Mouse (Mus musculus) lung, postnatal 36 days (tissue): ENCODE measurements at regions not wholly inside any gene's neighbourhood (a gene's known extent, or its start where the extent isn't known, plus 50 kb on each side); places are given as distances from the start of the nearest gene placed in this dataset.

Experiments used
- DNase-seq: peaks from one replicate; pipeline ENCODE4 v3.0.0; 2022; ENCODE audit warnings: mixed read lengths

DNA sequence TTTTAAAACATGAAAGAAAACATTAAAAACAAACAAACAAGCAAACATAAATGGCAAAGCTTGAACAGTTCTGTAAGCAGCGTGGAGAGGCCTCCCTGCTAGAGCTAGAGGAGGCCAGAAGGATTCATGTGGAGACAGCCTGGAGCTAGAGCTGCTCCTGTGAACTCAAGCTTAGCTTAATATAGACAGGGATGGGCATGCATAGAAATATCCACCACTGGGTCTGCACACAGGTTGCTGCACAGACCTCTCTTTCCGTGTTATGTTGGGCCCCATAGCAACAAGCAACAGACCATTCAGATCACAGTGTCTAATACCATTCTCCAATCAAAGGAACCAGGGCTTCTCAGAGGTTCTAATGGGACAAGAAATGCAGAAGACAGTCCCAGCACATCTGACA, 122.9 kb upstream of the Magi3 start:
- DNase-seq = no peak

DNA sequence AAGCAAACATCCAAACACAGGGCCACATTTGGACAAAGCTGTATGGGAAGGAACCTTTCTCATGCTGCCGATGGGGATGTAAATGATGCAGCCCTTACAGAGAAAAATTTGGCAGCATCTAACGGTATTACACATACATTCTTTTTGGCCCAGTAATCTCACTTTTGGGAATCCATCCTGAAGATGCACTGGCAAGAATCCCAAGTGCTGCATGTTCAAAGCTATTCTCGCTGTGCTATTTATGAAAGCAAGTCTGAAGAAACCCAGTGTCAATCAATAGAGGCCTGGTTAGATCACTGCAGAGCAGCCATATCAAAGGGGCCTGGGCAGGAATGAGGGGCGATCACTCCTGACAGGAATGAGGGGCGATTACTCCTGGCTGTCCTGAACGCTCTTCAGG, 122.0 kb upstream of the Magi3 start:
- DNase-seq = no peak

DNA sequence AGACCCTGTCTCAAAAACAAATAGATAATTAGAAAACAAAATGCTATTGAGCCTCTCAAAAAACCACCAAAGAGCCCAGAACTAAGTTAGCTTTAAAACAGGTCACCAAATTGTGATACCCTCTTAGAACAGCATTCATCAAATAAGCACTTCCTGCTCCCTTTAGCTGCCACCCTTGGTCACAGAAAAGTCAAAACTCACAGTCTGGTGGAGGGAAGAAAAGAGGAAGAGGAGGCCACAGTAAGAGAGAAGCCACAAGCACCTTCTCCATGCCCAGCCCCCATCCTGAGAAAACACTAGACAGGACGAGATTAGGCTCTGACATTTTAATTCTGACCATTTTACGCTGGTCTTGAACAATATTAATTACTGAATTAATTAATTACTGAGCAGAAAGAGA, 120.2 kb upstream of the Magi3 start:
- no peak for DNase-seq

DNA sequence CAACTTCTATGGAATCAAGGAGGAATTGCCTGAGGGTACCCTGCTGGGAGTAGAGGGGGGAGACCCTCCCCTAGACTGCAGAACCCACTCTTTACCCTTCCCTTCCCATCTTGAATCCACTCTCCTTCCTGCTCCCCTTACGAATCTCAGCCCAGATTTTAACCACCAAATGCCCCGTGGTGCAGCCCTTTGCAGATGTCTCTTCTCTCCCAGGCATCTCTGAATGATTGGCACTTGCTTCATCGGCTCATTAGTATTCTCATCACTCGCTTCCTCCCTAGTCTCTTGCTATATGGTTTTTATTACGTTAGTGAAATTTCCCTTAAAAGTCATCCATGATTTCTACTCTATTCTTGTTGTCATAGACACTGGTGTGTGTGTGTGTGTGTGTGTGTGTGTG, 116.7 kb upstream of the Magi3 start:
- DNase-seq = no peak

DNA sequence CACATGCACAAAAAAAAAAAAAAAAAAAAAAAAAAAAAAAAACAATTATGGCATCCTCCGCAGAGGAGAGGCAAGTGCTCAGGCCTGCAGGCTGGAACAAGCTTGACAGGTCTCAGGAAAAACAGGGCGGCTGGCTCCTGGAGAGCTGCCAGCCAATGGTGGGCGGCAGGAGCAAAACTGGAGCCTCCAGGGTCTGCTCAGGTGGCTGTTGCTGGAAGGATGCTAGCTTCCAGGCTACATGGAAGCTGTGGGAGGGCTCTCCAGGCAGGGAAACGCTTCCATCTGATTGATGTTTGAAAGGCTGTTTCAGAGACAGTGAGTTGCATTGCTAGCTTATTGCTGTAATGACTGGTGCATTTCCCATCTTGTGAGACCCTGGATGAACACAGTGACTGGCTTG, 116.1 kb upstream of the Magi3 start:
- no peak for DNase-seq

DNA sequence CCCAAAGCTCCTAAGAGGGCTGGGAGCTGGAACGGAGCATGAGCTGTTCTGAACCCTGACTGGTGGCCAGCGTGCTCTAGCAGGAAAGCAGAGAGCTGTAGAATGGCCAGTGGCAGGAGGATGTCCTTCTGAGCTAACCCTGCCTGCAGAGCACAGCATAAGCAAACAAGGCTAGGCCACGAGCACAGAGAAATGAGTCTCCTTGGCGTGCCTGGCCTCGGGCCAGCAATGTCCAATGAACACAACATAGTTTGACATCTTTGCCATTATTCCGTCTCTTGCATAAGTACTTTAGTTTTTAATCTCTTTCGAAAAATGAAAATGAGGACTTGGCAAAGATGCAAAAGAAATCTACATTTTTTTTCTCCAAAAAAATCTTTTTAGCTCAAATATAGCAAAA, 114.6 kb upstream of the Magi3 start:
- no peak for DNase-seq

DNA sequence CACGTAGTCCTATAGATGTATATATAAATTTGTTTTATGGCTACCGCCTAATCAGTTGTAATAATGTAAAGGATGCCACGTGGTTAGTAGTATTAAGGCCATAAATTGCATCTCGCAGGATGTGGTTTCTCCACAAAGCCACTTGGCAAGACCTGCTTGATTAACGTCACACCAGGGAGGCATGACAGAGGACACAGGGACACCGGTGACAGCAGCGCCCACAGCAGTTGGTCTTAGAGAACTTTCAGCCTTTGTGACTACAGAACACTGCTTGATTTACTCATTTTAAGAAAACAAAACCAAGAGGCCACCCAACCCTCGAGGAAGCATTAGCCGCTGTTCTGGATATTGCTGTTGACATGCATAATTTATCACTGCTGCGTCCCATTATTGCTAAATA, 113.2 kb upstream of the Magi3 start:
- no peak for DNase-seq

DNA sequence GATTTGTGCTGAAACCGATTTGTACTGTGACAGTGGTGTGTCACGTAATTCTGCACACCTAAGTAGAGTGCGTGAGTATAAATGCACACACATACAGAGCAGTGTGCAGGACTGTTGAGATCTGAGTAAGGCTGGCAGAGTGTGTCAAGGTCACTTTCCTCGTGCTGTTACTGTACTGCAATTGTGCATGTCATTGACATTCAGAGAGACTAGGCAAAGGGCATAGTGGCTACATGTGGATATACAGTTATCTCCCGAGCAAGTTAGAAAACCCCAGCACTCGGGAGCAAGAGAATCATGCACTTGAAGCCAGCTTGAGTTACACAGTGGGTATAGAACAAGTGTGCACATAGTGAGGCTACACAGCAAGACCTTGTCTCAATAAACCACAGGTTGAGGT, 110.5 kb upstream of the Magi3 start:
- DNase-seq = no peak

DNA sequence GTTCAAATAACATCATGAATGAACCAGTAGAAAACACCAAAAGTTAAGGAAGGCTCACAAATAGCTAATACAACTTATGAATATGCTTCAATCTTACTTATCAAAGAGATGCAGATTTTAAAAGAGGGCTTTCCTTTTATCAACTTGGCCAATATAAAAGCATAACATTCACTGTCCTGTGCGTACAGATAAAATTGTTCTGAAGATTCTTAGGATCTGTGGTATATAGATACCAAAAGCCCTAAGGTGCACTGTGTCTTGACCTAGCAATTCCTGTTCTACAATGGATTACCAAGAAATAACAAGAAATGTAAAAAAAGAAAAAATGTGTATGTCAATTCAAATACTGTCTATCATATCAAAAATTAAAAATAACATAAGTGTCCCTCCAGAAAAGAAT, 107.7 kb upstream of the Magi3 start:
- no peak for DNase-seq

DNA sequence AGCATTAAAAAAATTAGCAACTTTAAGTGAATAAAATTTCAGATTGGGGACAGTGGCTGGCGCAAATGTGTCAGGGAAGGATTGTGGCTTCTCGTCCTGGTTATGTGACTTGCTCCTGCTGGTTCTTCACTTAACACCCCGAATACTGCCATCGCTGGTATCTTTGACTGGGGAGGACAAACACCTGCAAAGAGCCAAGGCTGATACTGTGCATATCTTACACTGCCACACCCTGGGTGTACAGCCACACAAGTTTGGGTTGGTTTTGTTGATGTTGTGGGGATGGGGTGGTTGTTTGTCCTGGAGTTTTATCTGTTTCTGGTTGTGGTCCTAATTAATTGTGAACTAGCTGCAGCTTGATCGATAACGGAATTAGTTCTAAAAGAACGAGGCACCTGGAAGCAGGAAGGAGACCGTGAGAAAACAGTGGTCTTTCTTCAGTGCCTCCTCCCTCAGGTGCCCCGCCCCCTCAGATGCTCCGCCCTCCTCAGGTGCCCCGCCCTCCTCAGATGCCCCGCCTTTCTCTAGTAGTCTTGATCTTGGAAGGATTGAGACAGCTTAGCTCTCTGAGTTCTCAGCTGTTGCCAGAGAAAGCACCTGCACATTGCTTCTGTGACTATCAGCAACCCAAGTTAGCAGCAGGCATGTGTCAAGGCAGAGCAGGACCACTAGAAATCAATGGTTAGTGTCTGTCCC, 107.0 kb upstream of the Magi3 start:
- no peak for DNase-seq

DNA sequence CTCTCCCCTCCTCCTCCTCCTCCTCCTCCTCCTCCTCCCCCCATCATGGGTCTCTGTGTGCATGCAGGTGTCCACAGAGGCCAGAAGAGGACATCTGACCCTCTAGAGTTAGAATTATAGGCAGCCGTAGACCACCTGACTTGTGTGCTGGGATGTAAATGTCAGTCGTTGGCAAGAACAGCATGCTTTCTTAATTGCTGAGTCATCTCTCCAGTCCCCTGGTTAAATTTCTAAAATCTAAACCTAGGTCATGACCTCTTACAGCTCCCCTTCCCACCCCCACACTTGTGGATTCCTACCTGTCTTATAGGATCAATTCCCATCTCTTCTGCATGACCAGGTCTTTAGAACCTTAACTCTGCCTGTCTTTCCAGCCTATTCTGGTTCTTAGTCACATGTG, 102.4 kb upstream of the Magi3 start:
- no peak for DNase-seq

DNA sequence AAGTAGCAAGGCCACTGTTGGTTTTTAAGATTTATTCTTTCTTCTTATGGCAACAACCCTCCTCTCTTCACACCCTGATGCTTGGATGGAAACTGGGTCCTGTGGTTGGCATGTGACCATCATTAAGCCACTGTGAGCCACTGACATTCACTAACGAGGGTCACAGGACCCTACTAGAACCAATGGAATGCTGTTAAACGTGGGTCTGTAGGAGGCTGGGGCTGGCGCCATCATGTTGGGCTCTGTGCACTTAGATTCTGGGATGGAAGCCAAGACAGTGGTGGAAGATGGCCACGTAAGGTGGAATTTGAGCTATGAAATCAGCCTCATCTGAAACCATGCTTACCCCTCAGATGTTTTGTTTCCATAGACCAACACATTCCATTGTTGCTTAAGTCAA, 100.2 kb upstream of the Magi3 start:
- peak; percentile 41 for DNase-seq

DNA sequence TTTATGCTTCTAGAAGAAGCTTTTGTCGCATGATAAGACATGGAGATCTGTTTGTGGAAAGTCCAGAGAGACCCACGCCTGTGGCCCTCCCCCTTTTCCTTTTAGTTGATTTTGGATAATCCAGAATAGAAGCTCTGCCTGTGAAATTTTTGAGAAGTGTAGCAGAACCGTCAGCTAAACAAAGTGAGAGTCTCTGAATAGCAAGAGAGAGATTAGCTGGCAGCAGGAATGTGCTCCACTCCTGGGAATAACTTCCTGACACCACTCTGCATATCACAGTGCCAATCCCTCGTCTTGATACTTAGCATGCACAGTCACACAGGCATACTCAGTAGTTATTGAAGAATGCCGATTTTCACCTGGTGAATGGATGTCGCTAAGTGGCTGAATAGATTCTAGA, 99.2 kb upstream of the Magi3 start:
- DNase-seq = peak; percentile 56

DNA sequence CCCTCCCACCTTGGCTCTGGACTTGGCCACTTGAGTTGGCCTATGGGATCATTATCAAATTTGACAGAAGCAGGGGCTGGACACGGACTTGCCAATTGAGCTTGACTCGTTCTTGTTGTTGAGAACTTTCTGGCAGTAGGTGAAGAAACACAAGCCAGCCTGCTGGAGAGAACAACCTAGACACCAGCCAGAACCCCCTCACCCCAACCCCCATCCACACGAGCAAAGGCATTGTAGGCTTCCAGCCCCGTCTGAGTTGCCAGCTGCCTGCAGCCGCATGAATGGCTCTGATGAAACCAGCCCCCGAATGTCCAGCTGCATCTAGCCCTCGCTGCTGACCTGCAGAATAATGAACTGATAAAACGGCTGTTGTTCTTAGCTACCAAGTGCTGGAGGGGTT, 98.7 kb upstream of the Magi3 start:
- peak; percentile 49 for DNase-seq

DNA sequence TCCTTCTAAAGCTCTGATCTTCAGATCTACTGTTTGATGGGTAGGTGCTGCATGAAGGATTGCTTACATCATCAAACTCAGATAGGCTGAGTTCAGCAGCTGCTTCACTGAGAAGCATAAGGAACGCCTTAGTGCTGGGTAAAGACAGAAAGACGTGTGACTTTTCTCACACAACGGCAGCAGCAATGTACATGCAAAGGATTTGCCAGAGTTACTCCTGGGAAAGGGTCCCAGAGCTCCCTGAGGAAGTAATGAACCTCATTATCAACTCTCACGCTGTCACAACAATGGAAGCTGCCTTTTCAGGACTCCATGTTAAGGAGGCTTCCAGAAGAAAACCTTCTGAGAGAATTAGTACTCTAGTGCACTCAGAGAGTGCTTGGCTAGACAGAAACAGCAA, 97.4 kb upstream of the Magi3 start:
- no peak for DNase-seq

DNA sequence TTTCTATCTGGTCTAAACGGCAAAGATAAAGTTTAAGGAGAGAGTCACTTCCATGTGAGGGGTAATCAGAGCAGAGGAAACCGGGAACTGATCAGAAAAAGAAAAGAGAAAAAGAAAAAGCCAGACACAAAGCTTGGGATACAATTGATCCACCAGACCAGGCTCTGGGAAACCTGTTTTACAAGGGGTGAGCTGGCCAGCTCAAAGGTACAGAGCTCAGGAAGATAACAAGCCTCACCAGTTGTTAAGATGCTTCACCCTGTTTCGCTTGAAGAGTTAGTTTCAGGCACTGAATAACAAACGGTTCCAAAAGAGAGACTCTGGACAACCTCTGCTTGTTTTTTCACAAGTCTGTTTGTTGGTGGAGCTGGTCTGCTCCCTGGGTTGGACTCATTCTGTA, 92.9 kb upstream of the Magi3 start:
- no peak for DNase-seq

DNA sequence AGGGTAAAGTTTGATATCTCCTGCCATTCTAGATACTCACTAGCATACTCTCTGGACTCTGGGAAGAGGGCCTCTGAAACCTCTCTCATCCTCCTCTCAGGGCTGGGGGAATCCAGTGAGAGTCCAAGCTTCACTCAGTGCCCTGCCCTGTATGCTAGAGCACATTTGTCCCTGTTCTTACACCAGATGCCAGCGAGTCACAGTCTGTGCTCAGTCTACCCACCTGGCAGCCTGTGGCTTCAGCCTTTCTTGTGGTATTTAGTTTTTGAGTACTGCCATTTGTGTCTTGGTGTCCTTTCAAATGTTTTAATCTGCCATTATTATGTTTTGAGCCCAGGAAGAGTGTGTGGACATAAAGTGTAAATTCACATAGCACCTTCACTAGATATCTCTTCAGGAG, 86.8 kb upstream of the Magi3 start:
- DNase-seq = no peak

DNA sequence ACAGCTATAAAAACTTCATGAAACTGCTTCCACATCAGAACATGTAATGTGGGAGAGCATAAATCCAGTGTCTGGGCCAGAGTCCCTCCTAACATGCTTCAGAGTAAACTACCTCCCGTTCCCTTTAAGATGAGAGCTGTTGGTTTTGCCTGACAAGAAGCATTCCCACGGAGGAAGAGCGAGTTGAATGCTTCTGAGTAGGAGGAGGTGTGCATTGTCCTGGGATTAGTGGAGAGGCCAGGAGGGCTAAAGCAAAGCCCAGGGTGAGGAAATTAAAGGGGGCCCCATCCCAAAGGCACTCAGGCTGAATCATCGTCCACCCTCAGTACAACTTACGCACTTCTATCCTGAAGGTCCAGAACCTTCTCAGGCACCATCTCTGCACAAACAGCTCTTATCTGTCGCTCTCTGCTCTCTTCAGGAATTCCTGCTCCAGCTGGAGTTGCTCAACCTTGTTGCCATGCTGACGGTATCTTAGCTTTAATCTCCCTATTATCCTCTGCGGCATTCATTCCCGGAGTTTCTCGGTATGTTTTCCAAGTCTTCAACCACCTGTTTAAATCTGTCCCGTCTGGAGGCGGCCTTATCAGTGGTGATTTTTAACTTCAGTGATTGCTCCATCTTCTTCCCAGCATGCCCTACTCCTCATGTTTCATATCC, 85.9 kb upstream of the Magi3 start:
- no peak for DNase-seq

DNA sequence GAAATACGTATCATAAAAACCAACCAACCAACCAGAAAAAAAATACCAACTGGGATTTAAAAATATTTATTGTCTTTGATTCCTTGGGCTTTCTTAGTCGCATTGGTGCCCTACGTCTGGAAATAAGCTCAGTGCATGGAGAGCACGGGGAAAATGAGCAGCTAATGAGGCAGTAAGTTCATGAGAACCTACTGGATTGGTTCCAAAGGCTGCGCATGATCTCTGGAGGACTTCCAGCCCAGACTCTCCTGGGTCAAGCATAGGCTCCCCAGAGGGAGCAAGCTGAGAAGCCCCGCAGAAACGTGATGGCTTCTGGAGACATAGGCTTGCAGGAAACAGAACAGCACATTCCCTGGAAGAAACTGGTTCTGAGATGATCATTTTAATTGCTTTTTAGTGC, 83.4 kb upstream of the Magi3 start:
- peak; percentile 39 for DNase-seq

DNA sequence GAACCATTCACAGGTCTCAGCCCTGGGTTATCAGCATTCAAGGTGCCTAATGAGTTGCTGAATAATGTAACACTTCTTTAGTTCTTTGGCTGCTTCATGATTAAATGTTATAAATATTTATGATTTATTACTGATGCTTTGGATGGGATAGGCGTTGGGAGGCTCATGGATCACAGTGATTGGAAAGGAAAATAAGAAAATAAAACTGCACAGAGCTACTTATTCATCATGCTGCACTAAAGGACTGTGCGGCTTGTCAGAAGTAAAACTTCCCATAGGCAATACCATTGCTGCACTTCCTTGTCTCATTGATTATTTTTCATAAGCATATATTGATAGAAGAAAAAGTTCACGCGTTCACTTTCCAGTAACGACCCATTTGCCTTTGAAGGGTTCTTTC, 80.0 kb upstream of the Magi3 start:
- DNase-seq = no peak

DNA sequence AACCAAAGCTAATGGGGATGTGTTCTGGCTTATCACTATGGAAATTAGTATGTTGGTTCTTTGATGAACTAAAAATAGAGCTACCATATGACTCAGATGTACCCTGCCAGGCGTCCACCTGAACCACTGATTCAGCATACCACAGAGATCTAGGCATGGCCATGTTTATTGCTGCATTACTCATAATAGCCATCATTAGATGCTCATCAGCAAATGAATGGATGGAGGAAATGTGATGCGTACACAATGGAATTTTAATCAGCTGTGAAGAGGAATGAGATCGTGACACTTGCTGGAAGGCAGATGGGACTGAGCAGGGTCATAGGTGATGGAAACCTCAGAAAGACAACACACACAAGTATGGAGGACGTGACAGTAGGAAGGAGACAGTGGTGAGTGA, 78.7 kb upstream of the Magi3 start:
- DNase-seq = no peak

DNA sequence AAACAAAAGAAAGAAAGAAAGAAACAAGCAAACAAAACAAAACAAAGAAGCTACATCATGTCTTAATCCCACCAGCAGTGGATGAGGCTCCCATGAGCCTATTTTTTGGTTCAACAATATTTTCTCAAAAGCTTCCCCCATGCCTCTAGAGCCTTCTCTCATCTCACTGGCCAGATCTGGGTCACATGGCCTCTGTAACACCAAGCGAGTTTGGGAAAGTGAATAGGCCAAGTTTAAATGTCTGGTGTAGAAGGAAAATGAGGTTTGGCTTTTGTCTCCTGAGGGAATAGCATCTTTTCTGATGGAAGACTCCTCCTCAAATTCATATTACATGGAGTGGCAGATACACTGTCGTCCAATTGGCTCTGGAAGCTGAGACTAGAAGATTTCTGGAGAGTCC, 78.2 kb upstream of the Magi3 start:
- DNase-seq = no peak

DNA sequence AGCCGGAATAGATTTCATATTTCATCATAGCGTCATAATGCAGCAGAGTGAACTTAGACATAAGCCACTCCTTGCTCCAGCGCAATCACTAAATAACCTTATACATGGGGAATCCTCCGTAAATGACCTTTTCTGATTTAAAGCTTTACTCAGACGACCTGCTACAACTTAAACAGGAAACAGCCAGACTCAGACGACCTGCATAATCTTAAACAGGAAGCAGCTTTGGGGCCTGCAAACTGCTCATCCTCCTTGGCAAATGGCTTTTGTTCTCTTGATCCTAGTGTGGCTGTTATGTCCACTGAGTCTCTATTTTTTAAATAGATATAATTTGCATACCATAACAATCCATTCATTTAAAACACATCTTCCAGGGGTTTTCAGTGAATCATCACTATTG, 76.9 kb upstream of the Magi3 start:
- no peak for DNase-seq

DNA sequence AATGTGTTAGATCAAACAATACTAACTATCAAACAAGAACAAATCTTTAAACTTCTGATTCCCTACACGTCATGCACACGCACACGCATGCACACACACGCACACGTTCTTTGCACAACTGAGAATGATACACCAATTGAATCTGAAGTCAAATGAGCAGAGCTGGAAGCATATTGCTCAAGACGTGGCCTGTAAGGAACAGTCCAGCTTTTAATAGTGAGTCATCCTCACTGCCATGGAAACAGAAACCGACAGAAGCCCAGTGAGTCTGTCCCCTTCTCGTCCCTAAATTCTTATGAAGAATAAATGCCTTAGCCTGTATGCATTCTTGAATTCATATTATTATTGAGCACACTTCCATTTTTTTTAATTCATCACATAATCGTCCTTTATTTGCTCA, 75.7 kb upstream of the Magi3 start:
- peak; percentile 55 for DNase-seq

DNA sequence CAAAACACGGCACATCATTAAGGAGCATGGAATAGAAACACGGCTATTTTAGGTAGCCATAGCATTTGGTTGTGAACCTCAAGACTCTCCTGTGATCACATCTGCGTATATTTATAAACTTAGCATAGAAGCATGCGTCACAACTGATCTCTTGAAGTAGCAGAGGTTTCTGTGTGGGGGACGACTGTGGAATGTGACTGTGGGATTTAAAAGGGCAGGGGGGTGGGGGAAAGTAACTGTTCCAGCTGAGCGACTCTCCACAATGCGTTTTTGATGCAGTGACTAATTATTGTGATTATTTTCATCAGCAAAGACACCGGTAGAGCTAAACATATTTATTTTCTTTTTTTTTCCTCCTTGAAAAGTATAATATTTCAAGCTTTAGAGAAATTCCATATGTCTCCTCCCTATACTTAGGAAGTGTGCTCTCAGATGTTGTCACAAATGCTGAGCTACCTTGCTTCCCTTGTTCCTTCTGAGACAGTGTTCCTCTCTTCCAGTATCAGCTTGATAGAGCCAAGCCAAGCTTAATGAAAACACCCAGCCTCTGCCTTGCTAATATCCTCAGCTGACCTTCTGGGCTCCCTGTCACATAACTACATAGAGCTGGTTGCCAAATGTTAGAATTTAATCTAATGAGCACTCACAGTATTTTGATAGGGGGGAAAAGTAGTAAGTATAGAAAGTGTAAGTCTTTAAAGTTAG, 75.0 kb upstream of the Magi3 start:
- no peak for DNase-seq
